Mouse (Mus musculus) cerebellum, postnatal 25 days (tissue): ENCODE data around the gene Itpr3.

Source experiments
- DNase-seq, 2 experiments: peaks; one replicate each; pipeline ENCODE4 v3.0.0; 2021; ENCODE audit warnings: mixed read lengths in 2 of 2

Gene Itpr3

DNA sequence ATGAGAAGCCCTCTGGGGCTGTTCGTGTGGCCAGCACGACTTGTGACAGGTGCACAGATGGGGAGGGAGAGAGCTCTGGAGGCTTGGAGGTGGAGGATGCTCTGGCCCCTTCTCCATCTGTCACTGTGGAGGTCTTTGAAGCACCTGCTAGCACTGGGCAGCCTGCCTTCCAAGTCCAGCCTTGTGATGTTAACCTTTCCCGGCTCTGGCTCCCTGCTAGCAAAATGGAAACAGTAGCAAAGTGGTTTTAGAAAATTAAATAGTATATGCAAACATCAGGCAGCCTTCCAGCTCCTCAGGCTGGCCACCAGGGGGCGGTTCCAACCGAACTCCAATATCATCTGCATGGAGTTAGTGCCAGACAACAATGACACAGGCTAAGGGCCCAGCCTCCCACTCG, 14.5 kb downstream of the Itpr3 start:
- peak; percentile 84 to 85 for DNase-seq

DNA sequence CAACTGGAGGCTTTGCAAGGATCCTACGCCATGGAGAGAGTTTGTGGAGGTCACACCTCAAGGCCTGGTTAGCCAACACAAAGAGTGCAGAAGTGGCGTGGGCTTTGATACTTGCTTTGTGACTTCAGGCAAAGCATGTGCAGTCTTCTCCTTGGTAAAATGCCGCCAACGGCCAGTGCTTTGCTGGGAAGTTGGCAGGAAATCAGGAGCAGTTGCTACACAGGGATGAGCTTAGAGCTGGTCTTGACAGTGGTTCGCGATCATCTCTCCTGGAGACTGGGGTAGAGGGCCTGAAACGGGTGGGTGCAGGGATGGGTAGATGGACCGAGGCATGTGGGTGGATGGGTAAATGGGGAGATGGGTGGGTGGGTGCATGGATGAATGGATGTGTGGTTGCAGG, 15.3 kb downstream of the Itpr3 start:
- DNase-seq, result peak; percentile 44 to 53

DNA sequence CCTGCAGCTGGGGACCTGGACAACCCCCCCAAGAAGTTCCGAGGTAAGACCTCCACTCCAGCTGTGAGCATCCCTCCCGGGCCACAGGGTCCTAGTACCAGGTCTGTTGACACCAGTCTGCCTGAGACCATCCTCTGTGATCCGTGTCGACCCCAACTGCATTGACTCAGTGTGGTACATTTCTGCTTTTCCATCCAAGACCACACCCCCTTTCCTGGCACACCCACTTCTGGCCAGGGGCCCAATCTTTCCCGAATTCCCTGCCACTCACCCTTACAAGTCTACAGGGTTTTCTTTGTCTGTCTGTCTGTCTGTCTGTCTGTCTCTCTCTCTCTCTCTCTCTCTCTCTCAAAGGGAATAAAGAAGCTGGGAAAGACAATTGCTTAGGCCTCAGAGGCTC, 16.0 kb downstream of the Itpr3 start:
- DNase-seq, result no peak

DNA sequence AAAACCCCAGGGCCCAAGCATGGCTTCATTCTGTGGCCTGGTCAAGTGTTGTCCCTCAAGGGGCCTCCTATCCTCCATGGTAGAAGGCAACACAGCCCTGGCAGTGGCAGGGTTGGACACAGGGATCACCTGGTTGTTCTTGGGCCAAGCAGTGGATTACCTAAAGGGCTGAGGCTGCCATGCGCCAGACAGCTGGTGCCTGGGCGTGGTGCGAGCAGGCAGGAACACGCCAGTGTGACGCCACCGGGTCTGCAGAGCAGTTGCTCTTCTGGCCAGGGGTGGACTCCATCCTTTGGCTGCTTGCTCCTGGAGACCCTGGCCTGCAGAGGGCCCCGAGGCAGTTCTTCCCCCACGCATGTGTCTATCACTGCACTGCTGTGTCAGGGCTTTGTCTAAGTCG, 16.7 kb downstream of the Itpr3 start:
- DNase-seq, result no peak

DNA sequence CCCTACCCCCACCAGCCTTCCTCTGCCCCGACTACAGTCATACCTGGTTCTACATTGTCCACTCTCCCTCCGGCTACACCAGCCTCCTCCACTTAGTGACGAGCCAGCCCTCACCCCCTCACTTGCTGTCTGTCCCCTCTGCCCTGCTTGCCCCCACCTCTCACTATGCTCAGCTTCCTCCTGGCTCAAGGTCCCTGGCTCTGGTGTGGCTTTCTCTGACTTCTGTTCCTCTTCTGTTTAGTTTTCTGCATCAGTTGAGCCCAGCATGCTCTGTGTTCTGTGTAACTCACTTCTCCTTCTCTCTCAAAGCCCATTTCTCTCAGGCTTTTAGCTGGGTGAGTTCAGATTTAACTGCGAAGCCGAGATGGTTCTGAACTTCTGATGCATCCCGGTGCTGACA, 17.1 kb downstream of the Itpr3 start:
- DNase-seq, result no peak

DNA sequence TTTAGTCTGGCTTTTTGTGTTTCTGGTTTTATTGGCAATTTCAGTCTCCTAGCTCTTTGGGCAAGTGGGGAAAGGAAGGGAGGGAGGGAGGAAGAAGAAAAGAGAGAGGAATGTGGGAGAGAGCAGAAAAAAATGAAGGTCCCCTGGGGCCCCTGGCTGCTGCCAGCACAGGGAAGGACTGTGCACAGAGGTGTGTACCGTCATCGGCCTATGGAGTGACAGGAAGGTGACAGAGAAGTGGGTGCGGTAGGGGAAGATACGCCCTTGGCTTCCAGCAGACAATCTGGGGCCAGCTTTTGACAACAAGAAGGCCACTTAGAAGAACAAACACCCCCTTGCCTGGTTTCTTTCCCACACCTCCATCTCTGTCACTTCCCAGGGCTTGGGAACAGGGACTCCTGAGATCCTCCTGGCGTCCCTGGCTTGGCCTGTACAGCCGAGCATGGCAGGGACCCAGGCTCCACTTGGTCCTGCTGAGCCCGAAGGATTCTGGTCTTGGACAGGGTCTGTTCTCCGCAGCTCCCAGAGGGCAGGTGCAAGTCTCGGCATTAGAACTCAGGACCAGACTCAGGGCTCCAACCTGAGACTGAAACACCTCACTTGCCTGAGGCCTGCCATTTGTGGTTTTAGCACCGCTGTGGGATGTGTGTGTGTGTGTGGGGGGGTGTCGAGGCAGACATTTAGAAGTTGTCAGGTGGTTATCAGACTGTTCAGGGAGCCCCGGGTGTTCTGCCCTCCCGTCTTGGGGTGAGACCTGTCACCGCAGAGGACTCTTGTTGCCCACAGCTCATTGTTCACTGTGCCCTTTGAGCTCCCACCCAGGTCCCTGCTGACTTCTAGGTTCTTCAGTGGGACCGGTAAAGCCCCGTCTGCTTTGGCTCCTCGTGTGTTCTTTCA, 18.0 kb downstream of the Itpr3 start:
- DNase-seq, result peak; percentile 42 to 57

DNA sequence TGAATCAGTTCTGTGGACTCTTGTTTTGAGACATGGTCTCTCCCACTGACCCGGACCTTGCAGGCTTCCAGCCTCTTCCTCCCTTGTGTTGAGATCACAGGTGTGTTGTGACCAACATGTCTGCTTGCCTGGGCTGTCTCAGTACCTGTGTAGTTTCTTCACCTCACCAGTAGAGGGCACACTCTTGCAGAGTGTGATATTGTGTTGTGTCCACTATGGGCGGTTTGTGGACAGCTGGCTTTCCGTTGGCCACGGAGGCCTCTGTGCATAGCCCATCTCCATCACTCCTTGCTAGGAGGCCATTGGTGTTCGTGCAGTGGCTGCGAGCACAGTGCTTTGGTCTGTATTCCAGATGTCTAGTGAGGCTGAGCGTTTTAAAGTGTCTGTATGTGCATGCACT, 20.0 kb downstream of the Itpr3 start:
- no peak for DNase-seq

DNA sequence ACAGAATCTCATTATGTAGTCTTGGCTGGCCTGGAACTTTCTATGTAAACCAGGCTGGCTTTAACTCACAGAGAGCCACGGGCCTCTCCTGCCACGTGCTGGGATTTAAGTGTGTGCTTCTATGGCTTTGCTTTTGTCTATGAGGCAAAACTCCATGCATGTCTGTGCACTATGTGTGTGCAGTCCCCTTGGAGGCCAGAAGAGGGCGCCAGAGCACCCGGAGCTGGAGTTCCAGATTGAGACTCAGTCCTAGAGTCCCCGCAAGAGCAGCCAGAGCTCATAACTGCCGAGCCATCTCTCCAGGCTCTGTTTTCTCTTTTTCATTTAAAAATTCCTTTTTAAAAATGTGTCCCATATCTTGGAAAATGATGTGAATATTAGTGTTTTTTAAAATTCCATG, 20.8 kb downstream of the Itpr3 start:
- DNase-seq, result peak in 1 of 2 experiments; percentile 36

DNA sequence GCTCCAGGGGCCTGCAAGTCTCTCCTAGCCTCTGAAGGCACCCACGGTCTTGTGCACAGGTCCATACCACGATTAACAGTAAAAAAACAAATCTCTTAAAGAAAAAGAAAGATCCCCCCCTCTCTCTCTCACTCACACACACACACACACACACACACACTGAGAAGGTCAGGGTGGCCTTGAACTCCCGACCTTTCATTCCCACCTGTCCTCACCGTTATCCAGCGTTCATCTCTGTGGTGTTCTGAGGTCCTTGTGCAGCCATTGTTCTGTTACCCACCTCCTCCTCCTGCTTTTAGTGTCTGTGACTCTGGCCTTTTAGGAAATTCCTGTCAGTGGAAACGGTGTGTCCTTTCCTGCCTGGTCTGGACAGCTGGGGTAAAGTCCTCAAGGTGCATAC, 21.4 kb downstream of the Itpr3 start:
- no peak for DNase-seq

DNA sequence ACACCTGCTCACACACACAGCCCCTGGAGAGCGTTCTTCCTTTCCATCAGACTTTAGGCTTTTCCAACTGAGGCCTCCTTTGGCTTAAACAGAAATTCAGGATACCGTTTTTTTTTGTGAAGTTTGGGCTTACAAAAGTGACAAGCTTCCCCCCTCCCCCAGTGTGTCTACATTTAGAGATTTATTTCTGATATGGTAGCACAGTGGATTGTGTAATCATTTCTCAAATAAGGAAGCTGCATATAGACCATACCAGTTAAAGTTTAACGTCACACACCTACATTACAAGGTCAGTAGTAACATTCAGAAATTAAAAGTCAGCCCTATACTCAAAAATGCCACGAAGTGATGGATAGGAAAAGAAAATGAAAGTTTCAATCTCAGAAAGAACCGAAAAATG, 24.8 kb downstream of the Itpr3 start:
- no peak for DNase-seq

DNA sequence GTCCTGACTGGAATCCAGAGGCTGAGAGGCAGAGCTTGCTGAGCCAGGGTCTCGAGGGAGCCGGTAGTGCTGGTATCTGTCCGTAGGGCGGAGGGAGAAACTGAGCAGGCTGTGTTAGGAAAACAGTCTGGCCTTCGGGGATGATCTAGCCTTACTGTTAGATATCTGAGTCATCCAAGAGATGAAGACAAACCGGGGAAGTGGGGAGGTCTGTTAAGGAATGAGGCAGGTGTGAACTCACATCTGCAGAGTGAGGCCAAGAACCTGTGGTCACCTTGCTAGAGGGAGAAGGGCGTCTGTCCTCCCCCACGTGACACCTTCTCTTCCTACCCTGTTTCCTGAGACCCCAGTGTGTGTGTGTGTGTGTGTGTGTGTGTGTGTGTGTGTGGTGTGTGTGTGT, 25.7 kb downstream of the Itpr3 start:
- no peak for DNase-seq

DNA sequence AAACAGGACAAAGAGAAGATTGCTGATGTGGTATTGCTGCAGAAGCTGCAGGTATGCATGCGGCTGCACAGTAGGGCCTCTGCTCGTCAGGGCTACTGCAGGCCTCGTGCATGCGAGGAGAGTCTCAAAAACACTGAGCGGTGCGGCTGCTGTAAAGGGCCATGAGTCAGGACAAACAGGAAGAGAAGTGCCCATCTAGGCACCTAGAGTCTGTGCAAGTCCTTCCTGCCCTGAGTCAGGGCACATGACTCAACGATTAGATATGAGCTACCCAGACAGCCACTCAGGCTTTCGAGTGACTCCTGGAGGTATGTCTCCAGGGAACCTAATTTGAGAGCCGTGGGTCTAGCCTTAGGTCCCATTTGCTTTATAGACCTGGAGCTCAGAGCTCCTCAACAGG, 26.5 kb downstream of the Itpr3 start:
- DNase-seq, result no peak

DNA sequence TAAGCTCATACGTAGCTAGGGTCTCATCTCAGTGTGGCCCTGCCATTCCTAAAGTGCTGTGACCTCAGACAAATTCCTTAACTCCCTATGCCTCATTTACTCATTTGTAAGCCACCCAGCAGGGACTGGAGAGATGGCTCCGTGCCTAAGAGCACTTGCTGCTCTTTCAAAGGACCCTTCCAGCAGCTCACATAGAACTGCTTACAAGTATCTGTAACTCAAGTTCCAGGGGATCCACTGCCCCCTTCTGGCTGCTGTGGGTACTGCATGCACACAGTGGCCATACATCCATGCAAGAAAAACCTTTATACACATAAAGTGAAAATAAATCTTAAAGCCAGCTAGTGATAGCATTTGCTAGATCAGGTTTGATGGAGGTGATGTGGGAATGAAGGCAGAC, 28.6 kb downstream of the Itpr3 start:
- peak in 1 of 2 experiments; percentile 60 for DNase-seq

DNA sequence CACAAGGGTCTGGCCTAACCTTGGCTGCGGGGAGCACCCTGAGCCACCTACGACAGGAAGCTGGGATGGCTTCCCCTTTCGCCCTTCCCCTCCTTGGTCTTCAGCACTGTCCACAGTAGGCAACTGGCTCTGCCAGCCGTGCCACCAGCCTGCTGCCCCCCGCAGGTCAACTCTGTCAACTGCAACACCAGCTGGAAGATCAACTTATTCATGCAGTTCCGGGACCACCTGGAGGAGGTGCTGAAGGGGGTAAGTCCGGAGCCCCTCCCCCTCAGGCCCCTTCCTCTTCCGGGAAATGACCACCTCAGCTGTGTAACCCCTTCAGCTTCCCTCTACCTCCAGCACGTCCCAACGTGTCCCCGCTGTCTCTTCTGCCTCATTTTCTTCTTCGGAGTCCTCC, 30.3 kb downstream of the Itpr3 start:
- peak in 1 of 2 experiments; percentile 60 for DNase-seq

DNA sequence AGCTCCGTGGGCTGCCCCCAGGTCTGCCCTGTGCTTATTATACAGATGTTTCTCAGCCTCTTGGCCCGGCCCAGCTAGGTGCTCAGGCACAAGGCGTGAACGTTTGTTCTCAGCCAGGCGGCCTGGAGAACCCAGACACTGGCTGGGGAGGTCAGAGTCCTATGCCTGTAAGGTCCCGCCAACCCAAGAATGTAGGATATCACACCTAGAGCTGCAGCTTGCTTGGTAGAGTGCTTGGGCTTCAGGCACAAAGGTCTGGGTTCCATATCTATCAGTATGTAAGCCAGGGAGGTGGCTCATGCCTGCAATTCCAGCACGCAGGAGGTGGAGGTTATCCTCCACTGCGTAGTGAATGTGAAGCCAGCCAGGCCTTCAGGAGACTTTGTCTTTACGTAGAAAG, 33.0 kb downstream of the Itpr3 start:
- no peak for DNase-seq

DNA sequence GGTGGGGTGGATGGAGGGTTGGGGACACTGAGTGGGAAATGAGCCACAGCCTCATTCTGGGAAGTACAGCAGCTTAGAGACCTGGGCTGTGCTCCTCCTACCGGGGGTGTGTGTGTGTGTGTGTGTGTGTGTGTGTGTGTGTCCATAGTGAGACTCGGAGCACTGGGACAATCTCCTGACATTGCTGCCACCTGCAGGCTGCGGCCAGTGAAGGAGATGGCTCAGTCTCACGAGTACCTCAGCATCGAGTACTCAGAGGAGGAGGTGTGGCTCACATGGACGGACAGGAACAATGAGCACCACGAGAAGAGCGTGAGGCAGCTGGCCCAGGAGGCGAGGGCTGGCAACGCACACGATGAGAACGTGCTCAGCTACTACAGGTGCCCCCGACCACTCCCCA, 38.6 kb downstream of the Itpr3 start:
- DNase-seq, result peak; percentile 72 to 83

DNA sequence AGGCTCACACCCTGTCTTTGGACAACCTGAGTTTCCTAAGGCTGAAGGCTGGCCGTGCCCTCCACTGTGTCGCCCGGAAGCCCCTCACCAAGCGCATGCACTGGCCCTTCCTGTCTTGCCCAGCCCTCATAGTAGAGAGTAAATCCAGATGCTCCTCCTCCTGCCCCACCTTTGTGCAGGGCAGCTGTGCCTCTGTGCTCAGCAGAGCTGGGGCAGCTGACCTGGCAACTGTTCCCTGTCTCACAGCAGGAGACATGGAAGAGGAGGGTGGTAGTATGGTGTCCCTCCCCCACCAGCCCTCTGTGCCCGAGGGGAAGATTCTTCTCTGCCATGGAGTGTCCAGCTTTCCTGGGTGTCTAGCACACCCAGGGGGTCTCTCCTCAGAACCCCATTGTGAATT, 44.6 kb downstream of the Itpr3 start:
- DNase-seq, result no peak

DNA sequence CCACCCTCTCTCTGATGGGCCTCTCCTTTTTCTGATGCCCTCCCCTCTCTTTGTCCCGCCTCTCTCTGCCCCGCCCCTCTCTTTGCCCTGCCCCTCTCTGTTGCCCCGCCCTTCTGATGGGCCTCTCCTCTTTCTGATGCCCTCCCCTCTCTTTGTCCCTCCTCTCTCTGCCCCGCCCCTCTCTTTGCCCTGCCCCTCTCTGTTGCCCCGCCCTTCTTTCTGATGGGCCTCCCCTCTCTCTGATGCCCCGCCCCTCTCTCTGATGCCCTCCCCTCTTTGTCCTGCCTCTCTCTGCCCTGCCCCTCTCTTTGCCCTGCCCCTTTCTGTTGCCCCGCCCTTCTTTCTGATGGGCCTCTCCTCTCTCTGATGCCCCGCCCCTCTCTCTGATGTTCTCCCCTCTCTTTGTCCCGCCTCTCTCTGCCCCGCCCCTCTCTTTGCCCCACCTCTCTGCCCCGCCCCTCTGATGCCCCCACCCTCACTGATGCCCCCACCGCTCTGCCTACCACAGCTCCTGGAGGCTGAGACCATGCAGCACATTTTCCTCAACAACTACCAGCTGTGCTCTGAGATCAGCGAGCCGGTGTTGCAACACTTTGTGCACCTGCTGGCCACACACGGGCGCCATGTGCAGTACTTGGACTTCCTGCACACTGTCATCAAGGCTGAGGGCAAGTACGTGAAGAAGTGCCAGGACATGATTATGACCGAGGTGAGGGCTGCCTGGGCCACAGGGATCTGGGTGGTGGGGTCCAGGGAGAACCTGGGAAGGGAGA, 48.8 kb downstream of the Itpr3 start:
- DNase-seq, result no peak

DNA sequence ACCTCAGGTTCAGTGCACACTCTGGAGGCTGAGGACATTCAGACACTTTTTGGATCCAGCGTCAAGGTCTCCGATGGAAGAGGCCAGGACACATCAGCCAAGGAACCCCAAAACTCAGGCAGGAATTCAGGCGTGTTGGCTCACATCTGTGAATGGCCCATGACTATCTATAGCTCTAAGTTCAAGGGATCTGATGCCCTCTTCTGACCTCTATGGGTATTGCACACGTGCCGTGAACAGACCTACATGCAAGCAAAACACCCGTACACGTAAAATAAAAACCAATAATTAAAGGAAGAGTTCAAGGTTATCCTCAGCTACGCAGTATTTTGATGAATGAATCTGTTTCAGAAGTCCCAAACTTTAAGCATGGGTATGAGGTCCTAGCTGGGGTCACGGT, 49.6 kb downstream of the Itpr3 start:
- DNase-seq, result no peak

DNA sequence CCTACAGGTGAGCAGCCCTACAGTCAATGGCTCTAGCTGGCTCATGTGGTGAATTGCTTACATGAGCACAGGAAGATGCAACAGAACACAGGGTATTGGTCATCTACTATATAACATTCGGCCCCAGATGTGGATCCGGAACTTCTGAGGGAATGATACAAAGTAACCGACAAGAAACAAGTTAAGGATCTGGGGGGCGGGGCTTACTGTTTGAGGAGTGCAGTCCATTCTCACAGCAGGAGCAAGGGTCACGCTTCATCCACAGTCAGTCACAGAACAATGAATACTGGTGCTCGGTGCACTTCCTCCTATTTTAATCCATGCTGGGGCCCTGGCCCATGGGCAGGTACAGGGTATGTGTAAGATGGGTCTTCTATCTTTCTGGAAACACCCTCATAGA, 50.8 kb downstream of the Itpr3 start:
- DNase-seq, result no peak

DNA sequence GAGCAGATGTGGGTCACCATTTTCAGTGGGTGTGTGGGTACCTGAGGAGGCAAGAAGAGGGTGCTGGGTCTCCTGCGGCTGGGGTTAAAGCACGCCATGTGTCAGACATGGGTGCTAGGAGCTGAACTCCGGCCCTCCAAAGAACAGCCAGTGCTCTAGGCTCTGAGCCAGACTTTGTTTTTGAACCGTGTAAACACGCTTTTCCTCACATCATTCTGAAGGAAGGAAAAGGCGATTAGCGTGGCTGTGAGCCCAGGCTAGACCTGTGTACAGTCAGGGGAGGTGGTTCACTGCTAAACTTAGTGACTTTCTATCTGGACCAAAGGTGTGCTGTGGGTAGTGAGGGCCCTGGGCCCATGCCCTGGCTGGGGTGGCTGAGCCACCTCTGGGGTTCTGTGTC, 53.0 kb downstream of the Itpr3 start:
- no peak for DNase-seq

DNA sequence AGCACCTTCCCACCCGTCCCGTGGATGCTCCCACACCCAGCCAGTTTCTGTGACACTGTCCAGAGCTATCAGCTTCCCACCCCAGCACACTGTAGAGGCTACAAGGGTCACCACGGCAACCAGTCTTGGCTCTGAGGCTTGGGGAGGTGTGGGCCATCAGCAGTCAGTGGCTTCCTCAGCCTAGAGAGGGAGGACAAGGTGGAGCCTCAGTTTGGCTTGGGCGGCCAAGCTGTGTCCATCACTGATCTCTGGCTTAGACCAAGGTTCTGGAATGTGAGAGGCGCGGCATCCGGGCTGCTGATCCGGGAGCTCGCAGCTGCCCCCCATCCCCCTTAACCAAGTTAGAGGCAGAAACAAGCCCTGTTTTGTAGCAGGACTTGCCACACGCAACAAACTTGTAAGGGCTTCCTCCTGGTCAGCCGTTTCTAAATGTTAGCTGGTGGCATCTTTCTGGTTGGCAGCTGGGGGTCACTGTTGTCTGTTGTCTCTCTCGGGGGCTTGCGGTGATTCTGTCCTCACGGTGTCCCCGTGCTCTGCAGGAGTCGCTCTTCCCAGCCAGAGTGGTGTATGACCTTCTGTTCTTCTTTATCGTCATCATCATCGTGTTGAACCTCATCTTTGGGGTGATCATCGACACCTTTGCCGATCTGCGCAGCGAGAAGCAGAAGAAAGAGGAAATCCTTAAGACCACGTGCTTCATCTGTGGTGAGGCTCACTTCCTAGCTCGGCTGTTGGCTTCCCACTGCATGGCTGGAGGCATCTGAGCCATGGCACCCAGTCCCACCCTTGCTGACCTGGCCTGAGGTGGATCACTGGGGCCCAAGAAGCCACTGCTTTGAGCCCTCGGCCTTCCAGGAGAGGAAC, 61.8 kb downstream of the Itpr3 start:
- peak in 1 of 2 experiments; percentile 28 for DNase-seq

DNA sequence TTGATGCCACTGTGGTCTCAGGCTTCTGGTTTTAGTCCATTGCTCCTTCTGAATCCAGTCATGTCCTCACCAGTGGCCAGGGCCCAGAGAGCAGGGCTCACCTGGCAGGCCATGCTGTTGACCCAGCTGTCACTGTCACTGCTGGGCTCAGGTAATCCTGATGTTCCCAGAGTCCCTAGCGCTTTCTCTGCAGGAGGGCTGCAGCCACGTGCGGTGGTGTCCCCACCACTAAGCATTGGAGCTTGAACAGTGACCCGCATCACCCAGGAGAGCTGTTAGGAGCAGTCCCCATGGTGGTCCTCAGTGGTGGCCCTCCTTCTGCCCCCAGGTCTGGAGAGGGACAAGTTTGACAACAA, 62.4 kb downstream of the Itpr3 start:
- no peak for DNase-seq
